Mouse (Mus musculus) lung, embryonic 16.5 days (tissue): Measurements from ENCODE around the gene Olfr910. TPM values are rescaled to one million over a fixed set of nuclear protein-coding genes. Genes with fewer than 3 reads are reported as not detected.

Experiments used
- ATAC-seq: fragments of 200-750 bp; cut with Nextera tagmentation; 2 replicates; pipeline ENCODE4 v1.8.0; 2017; ENCODE audit warnings: low read depth, mild to moderate bottlenecking, moderate library complexity
- H3K27ac ChIP-seq: fragments of 300-500 bp; sonication (generic); 2 replicates; pipeline ENCODE4 v1.5.1; 2014; ENCODE audit warnings: mild to moderate bottlenecking, control low read depth, low read length
- H3K27me3 ChIP-seq: fragments of 300-500 bp; sonication (generic); 2 replicates; pipeline ENCODE4 v1.6.1; 2014; ENCODE audit warnings: low read depth, low read length, mixed read lengths; ENCODE audit not compliant: control insufficient read depth, insufficient read depth
- H3K36me3 ChIP-seq: fragments of 300-500 bp; sonication (generic); 2 replicates; pipeline ENCODE4 v1.6.1; 2014; ENCODE audit warnings: low read length; ENCODE audit not compliant: control insufficient read depth, insufficient read depth
- H3K4me1 ChIP-seq: fragments of 300-500 bp; sonication (generic); replicated peaks from 2 replicates; pipeline ENCODE4 v1.6.1; 2014; ENCODE audit warnings: low read length, mixed read lengths; ENCODE audit not compliant: control insufficient read depth, insufficient read depth
- H3K4me2 ChIP-seq: fragments of 300-500 bp; sonication (generic); 2 replicates; pipeline ENCODE4 v1.6.1; 2014; ENCODE audit warnings: low read depth, low read length, control low read depth
- H3K4me3 ChIP-seq: fragments of 300-500 bp; sonication (generic); 2 replicates; pipeline ENCODE4 v1.5.1; 2014; ENCODE audit warnings: mild to moderate bottlenecking, low read length, control low read depth
- H3K9ac ChIP-seq: fragments of 300-500 bp; sonication (generic); 2 replicates; pipeline ENCODE4 v1.6.1; 2014; ENCODE audit warnings: low read length, control low read depth
- H3K9me3 ChIP-seq: fragments of 300-500 bp; sonication (generic); 2 replicates; pipeline ENCODE4 v1.6.1; 2016; ENCODE audit warnings: low read length; ENCODE audit not compliant: control insufficient read depth
- WGBS: fragments of 180-500 bp; shearing (Covaris S2); extraction: QIAGEN DNeasy Blood & Tissue Kit; methylation state at CpG from one replicate; pipeline ENCODE4 v1.1.7; 2014; 5-methylcytosine and 5-hydroxymethylcytosine counted together
- polyA plus RNA-seq: library from polyadenylated mRNA; unstranded; fragments of >200 nt; fragmentation: Nextera tagmentation; extraction: Ambion mirVana; gene quantifications from 2 replicates; pipeline ENCODE4 v1.2.1, GENCODE M21; 2015

The Olfr910 gene
- polyA plus RNA-seq: not detected in 2 replicates

DNA sequence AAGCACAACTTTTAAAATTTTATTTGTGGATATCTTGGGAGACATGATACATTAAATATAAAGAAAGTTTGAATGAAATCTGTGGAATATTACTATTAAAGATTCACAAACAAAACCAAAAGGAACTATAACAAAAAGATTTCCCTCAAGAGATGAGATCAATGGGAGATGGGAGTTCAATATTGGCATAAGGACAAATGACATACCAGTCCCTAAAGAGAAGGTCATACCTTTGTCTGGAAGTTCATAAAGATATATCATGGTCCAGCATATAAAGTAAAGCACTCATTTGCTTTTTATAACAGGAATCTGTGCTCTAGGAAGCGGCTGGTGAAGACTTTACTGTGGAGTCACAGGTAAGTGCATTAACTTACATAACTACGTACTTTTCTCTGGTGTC is at the start of gene Olfr910:
Gene Olfr910 (plus strand): TSS at position 301 of the 400 bp plus-strand sequence.
- no peak within 1 kb of the TSS for H3K9ac ChIP-seq
- no peaks in the 10 kb centered on the region for H3K27me3 ChIP-seq
- 86% methylated on average over 2 of the region's 2 CpGs for WGBS
- H3K9me3 ChIP-seq: no peaks in the 10 kb centered on the region
- no peak within 1 kb of the TSS for H3K4me2 ChIP-seq
- H3K36me3 ChIP-seq: no peaks in the 10 kb centered on the region
- H3K27ac ChIP-seq: no peak within 1 kb of the TSS
- ATAC-seq: no peak
- no peaks in the 10 kb centered on the region for H3K4me1 ChIP-seq
- H3K4me3 ChIP-seq: no peak within 1 kb of the TSS

DNA sequence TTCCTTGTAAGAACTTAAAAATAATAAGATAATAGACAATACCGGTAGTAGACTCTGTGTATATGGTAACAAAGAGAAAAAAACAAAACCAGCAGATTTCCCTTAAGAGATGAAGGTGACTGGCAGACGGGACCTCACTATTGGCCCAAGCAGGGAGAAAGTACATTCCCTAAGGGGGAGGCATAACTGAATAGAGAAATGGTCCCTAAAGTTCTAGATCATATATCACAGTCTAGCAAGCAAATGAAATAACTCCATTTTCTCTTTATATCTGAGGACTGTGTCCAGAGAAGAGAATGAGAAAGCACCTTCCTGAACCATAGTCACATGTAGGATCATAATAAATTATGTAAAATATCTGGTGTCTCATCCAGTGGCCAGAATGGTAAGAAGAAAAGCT is 42.1 kb upstream of the Olfr910 start, which contains the start of gene Olfr907:
Gene Olfr907 (plus strand): TSS at position 301 of the 400 bp plus-strand sequence.
- H3K4me1 ChIP-seq: no peaks in the 10 kb centered on the region
- H3K36me3 ChIP-seq: no peaks in the 10 kb centered on the region
- H3K9ac ChIP-seq: no peak within 1 kb of the TSS
- H3K9me3 ChIP-seq: no peaks in the 10 kb centered on the region
- no peak within 1 kb of the TSS for H3K27ac ChIP-seq
- H3K4me2 ChIP-seq: no peak within 1 kb of the TSS
- no peak within 1 kb of the TSS for H3K4me3 ChIP-seq
- H3K27me3 ChIP-seq: no peaks in the 10 kb centered on the region
- ATAC-seq: no peak
- 69% methylated on average over 2 of the region's 2 CpGs for WGBS

DNA sequence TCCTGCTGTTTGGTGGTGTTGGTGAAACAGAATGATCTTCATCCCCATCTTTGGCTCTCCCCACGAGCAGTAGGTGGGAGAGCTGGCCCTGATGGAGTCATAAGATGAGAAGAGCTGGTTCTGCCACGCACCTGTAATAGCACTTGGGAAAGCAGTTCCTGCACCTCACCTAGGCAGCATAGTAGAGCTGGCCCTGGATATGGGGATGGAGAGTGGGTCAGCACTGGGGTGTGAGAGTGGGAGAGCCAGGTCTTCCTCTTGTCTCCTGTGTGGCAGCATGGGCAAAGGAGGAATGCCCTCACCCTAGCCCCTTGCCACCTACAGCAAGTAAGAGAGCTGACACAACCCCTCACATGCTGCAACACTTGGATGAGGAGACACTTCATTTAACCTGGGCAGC is 25.3 kb upstream of the Olfr910 start:
- WGBS: 66% methylated on average over 2 of the region's 2 CpGs
- Histone ChIP-seq H3K36me3 (no peaks in the 10 kb centered on the region), H3K4me1 (no peaks in the 10 kb centered on the region), H3K4me2 (no peak overlapping the region), H3K9ac (no peak overlapping the region), H3K4me3 (no peak overlapping the region), H3K27me3 (no peaks in the 10 kb centered on the region), H3K27ac (no peak overlapping the region), H3K9me3 (no peaks in the 10 kb centered on the region)
- no peak for ATAC-seq

DNA sequence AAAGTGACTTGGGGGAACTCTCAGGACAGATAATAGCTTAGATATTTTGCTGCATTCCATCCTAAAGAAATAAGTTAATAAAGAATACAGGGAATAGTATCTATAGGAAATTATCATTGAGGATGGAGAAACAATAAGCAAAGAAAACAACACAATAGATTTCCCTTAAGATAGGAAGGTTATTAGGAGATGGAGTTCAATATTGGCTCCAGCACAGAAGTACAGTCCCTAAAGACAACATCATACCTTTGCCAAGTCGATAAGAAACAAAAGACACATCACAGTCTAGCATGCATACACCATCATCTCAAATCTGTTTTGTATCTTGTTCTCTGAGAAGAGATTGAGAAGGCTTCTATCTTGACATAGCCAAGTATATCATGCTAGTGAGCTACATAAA is 16.4 kb upstream of the Olfr910 start, which contains the start of gene Olfr911-ps1:
Gene Olfr911-ps1 (plus strand): TSS at position 301 of the 400 bp plus-strand sequence.
- Histone ChIP-seq H3K27me3 (no peaks in the 10 kb centered on the region), H3K36me3 (no peaks in the 10 kb centered on the region), H3K9ac (no peak within 1 kb of the TSS), H3K9me3 (no peaks in the 10 kb centered on the region), H3K4me1 (no peaks in the 10 kb centered on the region), H3K27ac (no peak within 1 kb of the TSS), H3K4me3 (no peak within 1 kb of the TSS), H3K4me2 (no peak within 1 kb of the TSS)
- WGBS: 53% methylated on average over 1 of the region's 1 CpGs
- ATAC-seq: no peak

DNA sequence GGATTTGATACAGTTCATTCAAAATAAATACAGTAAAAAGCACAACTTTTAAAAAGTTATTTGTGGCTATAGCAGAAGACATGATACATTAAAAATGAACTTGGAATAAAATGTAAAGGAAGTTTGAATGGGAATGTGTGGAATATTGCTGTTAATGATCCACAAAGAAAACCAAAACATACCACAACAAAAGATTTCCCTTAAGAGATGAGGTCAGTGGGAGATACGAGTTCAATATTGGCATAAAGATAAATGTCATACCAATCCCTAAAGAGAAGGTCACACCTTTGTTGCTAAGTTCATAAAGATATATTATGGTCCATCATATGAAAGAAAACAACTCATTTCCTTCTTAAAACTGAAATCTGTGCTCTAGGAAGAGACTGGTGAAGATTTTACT is 42.2 kb downstream of the Olfr910 start, which contains the start of gene Olfr912:
Gene Olfr912 (plus strand): TSS at position 301 of the 400 bp plus-strand sequence.
- Histone ChIP-seq H3K36me3 (no peaks in the 10 kb centered on the region), H3K9ac (no peak within 1 kb of the TSS), H3K4me3 (no peak within 1 kb of the TSS), H3K4me2 (no peak within 1 kb of the TSS), H3K27ac (no peak within 1 kb of the TSS), H3K4me1 (no peaks in the 10 kb centered on the region), H3K27me3 (no peaks in the 10 kb centered on the region), H3K9me3 (no peaks in the 10 kb centered on the region)
- 56% methylated on average over 1 of the region's 1 CpGs for WGBS
- no peak for ATAC-seq

Other genes with a start within 250 kb of the Olfr910 start
- gene Olfr896-ps1, start 246.7 kb upstream of the Olfr910 start, polyA plus RNA-seq: not detected in 2 replicates
- not detected in 2 replicates for gene Olfr25, start 208.8 kb upstream of the Olfr910 start, polyA plus RNA-seq
- gene Olfr898, start 189.4 kb upstream of the Olfr910 start, polyA plus RNA-seq: not detected in 2 replicates
- gene Olfr250, start 171.0 kb upstream of the Olfr910 start, polyA plus RNA-seq: not detected in 2 replicates
- gene Olfr251, start 160.8 kb upstream of the Olfr910 start, polyA plus RNA-seq: not detected in 2 replicates
- gene Olfr147, start 136.2 kb upstream of the Olfr910 start, polyA plus RNA-seq: not detected in 2 replicates
- not detected in 2 replicates for gene Olfr901, start 108.4 kb upstream of the Olfr910 start, polyA plus RNA-seq
- not detected in 2 replicates for gene Olfr902, start 90.2 kb upstream of the Olfr910 start, polyA plus RNA-seq
- gene Olfr904, start 74.7 kb upstream of the Olfr910 start, polyA plus RNA-seq: not detected in 2 replicates
- not detected in 2 replicates for gene Olfr905, start 66.7 kb upstream of the Olfr910 start, polyA plus RNA-seq
- gene Olfr906, start 50.8 kb upstream of the Olfr910 start, polyA plus RNA-seq: not detected in 2 replicates
- not detected in 2 replicates for gene Olfr907, start 42.0 kb upstream of the Olfr910 start, polyA plus RNA-seq
- gene Olfr911-ps1, start 16.3 kb upstream of the Olfr910 start, polyA plus RNA-seq: not detected in 2 replicates
- not detected in 2 replicates for gene Olfr912, start 42.3 kb downstream of the Olfr910 start, polyA plus RNA-seq
- gene Olfr913, start 54.9 kb downstream of the Olfr910 start, polyA plus RNA-seq: not detected in 2 replicates
- gene Olfr914, start 67.3 kb downstream of the Olfr910 start, polyA plus RNA-seq: not detected in 2 replicates
- gene Olfr916, start 122.0 kb downstream of the Olfr910 start, polyA plus RNA-seq: not detected in 2 replicates
- gene Olfr917, start 128.0 kb downstream of the Olfr910 start, polyA plus RNA-seq: not detected in 2 replicates
- not detected in 2 replicates for gene Olfr918, start 136.8 kb downstream of the Olfr910 start, polyA plus RNA-seq
- gene Olfr919, start 165.8 kb downstream of the Olfr910 start, polyA plus RNA-seq: not detected in 2 replicates
- gene Vwa5a, start 180.4 kb downstream of the Olfr910 start, polyA plus RNA-seq: 21.1 and 25.4 TPM in 2 replicates
- gene Olfr920, start 214.4 kb downstream of the Olfr910 start, polyA plus RNA-seq: not detected in 2 replicates
- not detected in 2 replicates for gene Olfr921, start 235.2 kb downstream of the Olfr910 start, polyA plus RNA-seq